Mouse (Mus musculus) thymus, postnatal 25 days (tissue): ENCODE data around the gene Asgr2.
"Not testable (repeated sequence)": the region's sequence is repeated elsewhere in the genome, so short reads cannot be mapped to it uniquely, and the experiment has no call there.

Experiments
- DNase-seq: peaks from one replicate; pipeline ENCODE4 v3.0.0; 2022

The Asgr2 gene

DNA sequence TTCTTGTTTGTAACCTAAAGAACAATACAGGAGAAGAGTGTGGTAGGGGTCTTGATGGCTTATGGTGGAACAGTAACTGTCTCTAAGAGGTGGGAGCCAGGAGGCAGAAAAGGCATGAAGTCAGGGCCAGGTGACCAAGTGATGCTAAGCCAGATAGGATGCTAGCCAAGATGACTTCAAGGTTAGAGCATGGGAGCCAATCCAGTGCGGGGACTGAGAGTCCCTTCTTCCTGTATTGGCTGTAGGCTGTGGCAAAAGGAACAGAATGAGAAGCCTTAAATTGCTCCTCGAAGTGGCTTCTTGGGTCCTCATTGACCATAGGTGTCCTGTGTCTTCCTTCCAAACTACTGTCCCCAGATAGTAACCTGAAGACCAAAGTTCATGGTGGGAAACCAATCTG, 6.7 kb downstream of the Asgr2 start:
- DNase-seq: no peak

DNA sequence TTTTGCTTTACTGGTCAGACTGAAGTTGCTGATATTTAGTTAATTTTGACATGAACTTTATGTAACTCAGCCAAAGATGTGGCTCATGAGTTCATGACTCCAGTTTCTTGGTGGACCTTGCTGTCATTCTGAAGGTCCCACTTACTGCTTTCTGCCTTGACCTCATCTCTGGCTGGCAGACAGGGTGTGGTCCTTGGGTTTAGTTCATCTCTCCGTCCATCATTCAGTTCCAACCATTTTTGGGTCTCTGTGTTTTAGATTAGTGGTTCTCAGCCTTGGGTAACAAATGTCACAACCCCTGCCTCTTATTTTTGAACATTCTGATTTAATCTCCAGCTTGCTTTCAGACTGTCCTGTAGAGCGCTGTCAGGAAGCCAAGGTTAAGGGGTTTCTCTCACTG, 7.4 kb downstream of the Asgr2 start:
- DNase-seq: no peak

DNA sequence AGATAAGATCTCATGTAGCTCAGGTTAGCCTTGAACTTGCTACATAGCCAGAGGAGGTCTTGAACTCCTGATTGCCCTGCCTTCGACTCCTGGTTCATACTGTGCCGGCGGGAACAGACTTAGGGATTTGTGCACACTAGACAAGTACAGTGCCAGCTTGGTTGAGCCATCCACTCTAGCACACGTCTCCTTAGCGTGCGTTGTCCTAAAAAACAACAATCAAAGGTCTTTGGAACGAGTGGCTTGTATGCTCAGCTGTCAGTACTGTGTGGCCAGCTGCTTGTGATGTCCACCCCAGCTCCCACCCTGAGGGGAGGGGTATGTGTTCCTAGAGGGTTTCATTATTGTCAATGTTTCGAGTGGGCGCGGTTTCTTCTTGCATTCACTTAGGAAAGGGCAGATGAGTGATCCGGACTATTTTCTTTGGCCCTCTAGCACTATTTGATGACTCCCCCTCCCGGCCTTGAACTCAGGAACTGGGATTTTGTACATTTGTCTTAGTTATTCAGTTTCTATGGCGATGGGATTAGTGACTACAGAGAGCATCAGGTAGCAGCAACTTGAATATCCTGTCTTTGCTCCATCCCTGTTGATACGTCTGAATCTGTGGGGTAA, 11.4 kb downstream of the Asgr2 start:
- DNase-seq: no peak

DNA sequence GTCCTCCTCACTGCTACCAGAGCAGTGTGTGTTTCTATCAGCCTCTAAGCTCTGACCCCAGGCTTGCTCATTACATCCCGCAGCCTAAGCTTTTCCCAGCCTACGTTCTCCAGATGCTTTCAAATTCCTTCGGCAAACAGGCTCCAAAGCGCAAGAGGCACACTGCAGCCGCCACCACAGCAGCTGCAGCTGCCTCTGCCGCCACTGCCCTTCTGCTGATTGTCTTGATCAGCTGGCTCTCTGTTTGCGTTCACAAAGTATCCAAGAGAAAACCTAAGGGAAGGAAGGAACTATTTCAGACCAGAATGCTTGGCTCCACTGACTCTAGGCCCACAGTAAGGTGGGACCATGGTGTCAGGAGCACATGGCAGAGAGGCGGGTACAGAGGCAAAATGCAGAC, 14.6 kb downstream of the Asgr2 start:
- no peak for DNase-seq

DNA sequence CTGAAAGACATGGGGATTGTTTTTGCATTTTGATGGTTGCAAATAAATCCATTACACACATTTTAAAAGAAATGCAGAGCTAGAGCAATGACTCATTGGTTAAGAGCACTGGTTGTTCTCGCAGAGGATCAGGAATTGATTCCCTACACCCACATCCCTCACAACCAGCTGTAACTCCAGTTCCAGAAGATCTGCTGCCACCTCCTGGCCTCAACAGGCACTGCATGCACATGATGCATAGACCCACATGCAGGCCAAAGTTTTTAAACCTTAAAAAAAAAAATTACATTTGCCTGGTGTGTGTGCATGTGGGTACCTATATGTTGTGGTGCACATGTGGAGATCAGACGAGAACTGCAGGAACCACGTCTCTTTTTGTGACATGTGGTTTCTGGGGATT, 17.7 kb downstream of the Asgr2 start:
- peak; percentile 63 for DNase-seq

GRCm38 (mm10) chr11:70114562-70114961, 22.1 kb downstream of the Asgr2 start:
- no peak for DNase-seq

DNA sequence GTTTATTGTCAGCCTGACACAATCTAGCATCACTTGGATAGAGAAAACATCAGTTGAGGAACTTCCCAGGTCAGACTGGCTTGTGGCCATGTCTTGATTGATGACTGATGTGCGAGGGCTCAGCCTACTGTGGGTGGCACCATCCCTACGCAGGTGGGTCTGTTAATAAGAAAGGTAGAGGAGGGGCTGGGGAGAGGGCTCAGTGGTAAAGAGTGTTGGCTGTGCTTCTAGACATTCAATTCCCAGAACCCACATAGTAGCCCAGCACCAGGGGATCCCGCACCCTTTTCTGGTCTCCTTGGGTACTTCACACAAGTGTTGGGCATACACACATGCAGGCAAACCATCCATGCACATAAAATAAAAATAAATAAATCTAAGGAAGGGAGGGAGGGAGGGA, 23.5 kb downstream of the Asgr2 start:
- DNase-seq: no peak

DNA sequence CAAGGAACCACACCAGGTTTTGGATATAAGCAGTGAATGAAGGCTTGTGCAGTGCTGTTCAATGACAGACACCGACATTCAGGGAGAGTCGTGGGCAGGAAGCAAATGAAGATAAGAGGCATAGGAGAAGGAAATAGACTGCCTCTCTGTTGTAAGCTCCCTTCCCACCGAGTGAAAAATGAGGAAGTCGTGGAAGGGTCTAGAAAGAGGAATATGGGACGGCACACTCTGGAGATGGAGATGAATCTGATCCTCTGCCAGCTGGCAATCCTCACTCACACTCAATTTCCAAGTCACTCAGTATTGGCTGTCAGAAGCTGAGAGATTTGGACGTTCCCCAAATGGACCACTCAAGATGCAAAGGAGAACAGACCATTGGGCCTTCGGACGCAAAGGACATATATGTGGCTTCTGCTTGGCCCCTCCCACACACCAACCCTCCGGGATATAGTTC, 37.5 kb downstream of the Asgr2 start, which contains the start of gene Mgl2:
Mgl2 (plus strand) TSS at position 404 of the 454 bp plus-strand sequence.
- DNase-seq: no peak

- DNase-seq: not testable (repeated sequence)
Observed at GRCm38 (mm10) chr11:70135001-70135400, 42.6 kb downstream of the Asgr2 start.

DNA sequence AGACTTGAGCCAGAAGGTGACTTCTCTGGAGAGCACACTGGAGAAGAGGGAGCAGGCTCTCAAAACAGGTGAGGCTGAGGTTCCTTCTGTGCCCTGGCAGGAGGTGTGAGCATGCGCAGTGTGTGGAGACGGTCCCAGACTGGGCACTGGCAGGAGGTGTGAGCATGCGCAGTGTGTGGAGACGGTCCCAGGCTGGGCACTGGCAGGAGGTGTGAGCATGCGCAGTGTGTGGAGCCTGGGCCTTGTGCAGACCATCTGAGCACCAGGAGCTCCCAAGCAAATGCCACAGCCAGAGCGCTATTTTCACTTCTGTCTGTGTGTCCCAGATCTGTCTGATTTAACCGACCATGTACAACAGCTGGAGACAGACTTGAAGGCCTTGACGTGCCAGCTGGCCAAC, 43.5 kb downstream of the Asgr2 start:
- DNase-seq: not testable (repeated sequence)

DNA sequence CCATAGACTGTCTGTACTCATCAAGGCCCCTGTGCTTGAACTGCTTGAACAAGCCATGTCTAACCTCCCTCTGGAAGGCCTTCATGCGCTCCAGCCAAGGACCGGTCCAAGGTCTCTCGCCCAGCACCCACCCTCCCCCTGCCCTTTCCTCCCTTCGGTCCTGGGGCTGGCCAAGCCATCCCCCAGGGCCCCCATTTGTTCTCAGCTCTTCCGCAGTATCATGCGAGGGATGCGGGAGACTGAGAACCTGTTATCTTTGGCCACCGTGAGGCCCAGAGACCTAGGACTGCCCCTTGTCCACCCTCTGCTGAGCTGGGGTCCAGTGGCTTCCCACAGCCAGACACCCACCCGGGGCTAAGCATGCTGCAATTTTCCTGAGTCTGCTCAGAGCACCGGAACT, 46.7 kb downstream of the Asgr2 start:
- DNase-seq: no peak

- DNase-seq: no peak
Observed at GRCm38 (mm10) chr11:70151072-70151471, 58.6 kb downstream of the Asgr2 start.
